Mouse (Mus musculus) left cerebral cortex, postnatal 36 days (tissue): Measurements from ENCODE around the gene Col4a2. TPM values are rescaled to one million over a fixed set of nuclear protein-coding genes. Genes with fewer than 3 reads are reported as not detected.
A peak's percentile ranks its signal among the peaks of the same experiment; 100 is the strongest.

Source experiments
- DNase-seq, 2 experiments: peaks; one replicate each; pipeline ENCODE4 v3.0.0; 2021 to 2022; ENCODE audit warnings: low spot score in 2 of 2, mixed read lengths in 1 of 2
- intact Hi-C: fragments of 180-260 bp; cut with DNase I; formaldehyde crosslinking; loops from one replicate; pipeline ENCODE4 v1.15.1; 2025
- total RNA-seq, 2 experiments: library from RNA; stranded (reverse); gene quantifications; 2 replicates each; pipeline ENCODE4 v1.2.3; 2021

The Col4a2 gene
- total RNA-seq, 2 experiments from 2014 or later, result 38.9 to 64.6 TPM

- intact Hi-C loops, result no loop called here
- DNase-seq, result no peak
Observed at GRCm38 (mm10) chr8:11288286-11288685, 24.3 kb upstream of the Col4a2 start.

- DNase-seq, result no peak
- intact Hi-C loops, result no loop called here
Observed at GRCm38 (mm10) chr8:11290533-11290932, 22.1 kb upstream of the Col4a2 start.

GRCm38 (mm10) chr8:11292611-11293010 lies 20.0 kb upstream of the Col4a2 start:
- intact Hi-C loops, result no loop called here
- DNase-seq, result no peak

GRCm38 (mm10) chr8:11296282-11296943 lies 16.2 kb upstream of the Col4a2 start:
- no peak for DNase-seq
- intact Hi-C loops, result no loop called here

GRCm38 (mm10) chr8:11297141-11297838 lies 15.3 kb upstream of the Col4a2 start:
- no peak for DNase-seq
- intact Hi-C loops, result no loop called here

- no peak for DNase-seq
- intact Hi-C loops, result no loop called here
Observed at GRCm38 (mm10) chr8:11298531-11299316, 13.9 kb upstream of the Col4a2 start.

- no peak for DNase-seq
- intact Hi-C loops, result no loop called here
Observed at GRCm38 (mm10) chr8:11299317-11299602, 13.3 kb upstream of the Col4a2 start.

- peak in 1 of 2 experiments; percentile 25 for DNase-seq
- intact Hi-C loops, result no loop called here
Observed at GRCm38 (mm10) chr8:11300436-11300835, 12.2 kb upstream of the Col4a2 start.

- intact Hi-C loops, result no loop called here
- no peak for DNase-seq
Observed at GRCm38 (mm10) chr8:11304027-11304601, 8.5 kb upstream of the Col4a2 start.

GRCm38 (mm10) chr8:11305539-11305938 lies 7.1 kb upstream of the Col4a2 start:
- no peak for DNase-seq
- intact Hi-C loops, result no loop called here

- intact Hi-C loops, result no loop called here
- no peak for DNase-seq
Observed at GRCm38 (mm10) chr8:11307451-11307850, 5.2 kb upstream of the Col4a2 start.

GRCm38 (mm10) chr8:11308570-11308998 lies 4.0 kb upstream of the Col4a2 start:
- no peak for DNase-seq
- intact Hi-C loops, result no loop called here

- DNase-seq, result no peak
- intact Hi-C loops, result no loop called here
Observed at GRCm38 (mm10) chr8:11309226-11309625, 3.4 kb upstream of the Col4a2 start.

- DNase-seq, result no peak
- intact Hi-C loops, result loop anchor here (5.0 kb wide), 2 partner anchors 38 to 72 kb away; no protein-coding TSS in a partner anchor
Observed at GRCm38 (mm10) chr8:11310049-11310448, 2.6 kb upstream of the Col4a2 start.

- intact Hi-C loops, result loop anchor here (2.0 to 5.0 kb wide), 3 partner anchors 40 to 70 kb away; no protein-coding TSS in a partner anchor
- DNase-seq, result peak; percentile 17 to 52
Observed at GRCm38 (mm10) chr8:11311681-11312348, 790 bp upstream of the Col4a2 start.

GRCm38 (mm10) chr8:11313176-11314111 lies 839 bp downstream of the Col4a2 start:
- intact Hi-C loops, result loop anchor here (2.0 to 5.0 kb wide), 3 partner anchors 41 to 69 kb away; no protein-coding TSS in a partner anchor
- peak; percentile 36 to 47 for DNase-seq

- intact Hi-C loops, result loop anchor here (5.0 kb wide), 2 partner anchors 42 to 68 kb away; no protein-coding TSS in a partner anchor
- DNase-seq, result no peak
Observed at GRCm38 (mm10) chr8:11314613-11315012, 2.0 kb downstream of the Col4a2 start.

GRCm38 (mm10) chr8:11315179-11315943 lies 2.8 kb downstream of the Col4a2 start:
- intact Hi-C loops, result no loop called here
- DNase-seq, result no peak
